Mouse (Mus musculus): ENCODE measurements around the gene Sec22c.

DNA sequence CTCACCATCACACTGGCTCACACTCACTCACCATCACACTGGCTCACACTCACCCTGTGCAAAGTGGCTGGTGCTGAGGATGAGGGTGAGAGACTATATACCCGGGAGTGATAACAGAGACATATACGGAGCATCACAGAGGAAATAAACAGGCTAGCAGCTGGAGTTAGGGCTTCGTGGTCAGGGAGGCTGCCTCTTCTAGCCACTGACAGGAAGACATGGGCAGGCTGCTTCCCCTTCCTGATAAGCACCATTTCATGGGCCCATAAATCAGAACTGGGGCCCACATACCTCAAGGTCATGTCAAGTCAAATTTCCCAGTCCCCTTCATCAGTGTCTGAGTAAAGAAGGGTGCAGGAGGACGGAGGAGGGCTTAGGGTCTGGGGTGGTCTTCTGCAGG is 28.2 kb downstream of the Sec22c start:
- TF ChIP-seq CTCF (IDR thresholded peaks at IDR 0.05) (no peak), EP300 (IDR thresholded peaks at IDR 0.05) (no peak)
